Mouse (Mus musculus): ENCODE measurements around the gene Dixdc1. TPM values are rescaled to one million over a fixed set of nuclear protein-coding genes. Genes with fewer than 3 reads are reported as not detected.
A peak's percentile ranks its signal among the peaks of the same experiment; 100 is the strongest.

Dixdc1 gene
- polyA plus RNA-seq, 1 experiment from 2014 or later, result 37.2 TPM

GRCm38 (mm10) chr9:50727925-50728651, 11.2 kb downstream of the Dixdc1 start:
- no peaks in the 10 kb centered on the region for H3K9me3 ChIP-seq (ENCODE audit: control insufficient read depth, low read length)
- H3K27me3 ChIP-seq (ENCODE audit: control insufficient read depth, insufficient read depth, low read length), result no peaks in the 10 kb centered on the region
- H3K27ac ChIP-seq, result peak overlapping the region; percentile 91
- DNase-seq (ENCODE audit: low spot score), result peak; percentile 92
- peak overlapping the region; percentile 86 for H3K9ac ChIP-seq
- H3K4me1 ChIP-seq (replicated peaks; ENCODE audit: control insufficient read depth, insufficient read depth, low read length), result peaks cover 55% of the 10 kb centered on the region
- peak; percentile 96 for ATAC-seq (ENCODE audit: low FRiP score)
- H3K36me3 ChIP-seq (replicated peaks; ENCODE audit: control insufficient read depth, insufficient read depth), result no peaks in the 10 kb centered on the region
- H3K4me2 ChIP-seq (replicated peaks), result peak overlapping the region; percentile 75
- H3K4me3 ChIP-seq (replicated peaks; ENCODE audit: low read length), result peak overlapping the region; percentile 74
- WGBS, result under 1% methylated on average over 45 of the region's 45 CpGs

GRCm38 (mm10) chr9:50727171-50727924, 12.0 kb downstream of the Dixdc1 start:
- peak overlapping the region; percentile 86 for H3K9ac ChIP-seq
- WGBS, result 2% methylated on average over 30 of the region's 30 CpGs
- no peaks in the 10 kb centered on the region for H3K36me3 ChIP-seq (replicated peaks; ENCODE audit: control insufficient read depth, insufficient read depth)
- no peaks in the 10 kb centered on the region for H3K27me3 ChIP-seq (ENCODE audit: control insufficient read depth, insufficient read depth, low read length)
- peaks cover 52% of the 10 kb centered on the region for H3K4me1 ChIP-seq (replicated peaks; ENCODE audit: control insufficient read depth, insufficient read depth, low read length)
- H3K9me3 ChIP-seq (ENCODE audit: control insufficient read depth, low read length), result no peaks in the 10 kb centered on the region
- peak overlapping the region; percentile 75 for H3K4me2 ChIP-seq (replicated peaks)
- no peak for DNase-seq (ENCODE audit: low spot score)
- ATAC-seq (ENCODE audit: low FRiP score), result no peak; the same call in 1 of the 2 replicates
- peak overlapping the region; percentile 74 for H3K4me3 ChIP-seq (replicated peaks; ENCODE audit: low read length)
- peak overlapping the region; percentile 91 for H3K27ac ChIP-seq

GRCm38 (mm10) chr9:50725921-50726590, 13.3 kb downstream of the Dixdc1 start:
- ATAC-seq (ENCODE audit: low FRiP score) (no peak), DNase-seq (ENCODE audit: low spot score) (no peak)
- peak overlapping the region; percentile 86 for H3K9ac ChIP-seq
- peaks cover 55% of the 10 kb centered on the region for H3K4me1 ChIP-seq (replicated peaks; ENCODE audit: control insufficient read depth, insufficient read depth, low read length)
- peak overlapping the region; percentile 75 for H3K4me2 ChIP-seq (replicated peaks)
- no peaks in the 10 kb centered on the region for H3K9me3 ChIP-seq (ENCODE audit: control insufficient read depth, low read length)
- H3K27ac ChIP-seq, result peak overlapping the region; percentile 91
- H3K36me3 ChIP-seq (replicated peaks; ENCODE audit: control insufficient read depth, insufficient read depth), result no peaks in the 10 kb centered on the region
- H3K4me3 ChIP-seq (replicated peaks; ENCODE audit: low read length), result peak overlapping the region; percentile 74
- H3K27me3 ChIP-seq (ENCODE audit: control insufficient read depth, insufficient read depth, low read length), result no peaks in the 10 kb centered on the region
- 24% methylated on average over 8 of the region's 8 CpGs for WGBS

GRCm38 (mm10) chr9:50724661-50725330, 14.5 kb downstream of the Dixdc1 start:
- WGBS, result 35% methylated on average over 3 of the region's 3 CpGs
- ATAC-seq (ENCODE audit: low FRiP score) (no peak), DNase-seq (ENCODE audit: low spot score) (no peak)
- Histone ChIP-seq H3K9ac (0 out of 2 replicates have a peak overlapping the region, but pooled peaks have one; percentile 41), H3K4me2 (replicated peaks) (peak overlapping the region; percentile 75), H3K4me3 (replicated peaks; ENCODE audit: low read length) (0 out of 2 replicates have a peak overlapping the region, but pooled peaks have one; percentile 74), H3K4me1 (replicated peaks; ENCODE audit: control insufficient read depth, insufficient read depth, low read length) (peaks cover 55% of the 10 kb centered on the region), H3K36me3 (replicated peaks; ENCODE audit: control insufficient read depth, insufficient read depth) (no peaks in the 10 kb centered on the region), H3K27ac (peak overlapping the region; percentile 91), H3K27me3 (ENCODE audit: control insufficient read depth, insufficient read depth, low read length) (no peaks in the 10 kb centered on the region), H3K9me3 (ENCODE audit: control insufficient read depth, low read length) (no peaks in the 10 kb centered on the region)

- peaks cover 55% of the 10 kb centered on the region for H3K4me1 ChIP-seq (replicated peaks; ENCODE audit: control insufficient read depth, insufficient read depth, low read length)
- DNase-seq (ENCODE audit: low spot score) (no peak), ATAC-seq (ENCODE audit: low FRiP score) (no peak)
- no peaks in the 10 kb centered on the region for H3K27me3 ChIP-seq (ENCODE audit: control insufficient read depth, insufficient read depth, low read length)
- H3K36me3 ChIP-seq (replicated peaks; ENCODE audit: control insufficient read depth, insufficient read depth), result no peaks in the 10 kb centered on the region
- peak overlapping the region; percentile 91 for H3K27ac ChIP-seq
- no peaks in the 10 kb centered on the region for H3K9me3 ChIP-seq (ENCODE audit: control insufficient read depth, low read length)
- 0 out of 2 replicates have a peak overlapping the region, but pooled peaks have one; percentile 5 for H3K9ac ChIP-seq
- H3K4me2 ChIP-seq (replicated peaks), result peak overlapping the region; percentile 75
- no peak overlapping the region for H3K4me3 ChIP-seq (replicated peaks; ENCODE audit: low read length)
- WGBS, result 80% methylated on average over 2 of the region's 2 CpGs
These were observed 15.2 kb downstream of the Dixdc1 start for GRCm38 (mm10) chr9:50724147-50724546.

GRCm38 (mm10) chr9:50723406-50723805, 15.9 kb downstream of the Dixdc1 start:
- ATAC-seq (ENCODE audit: low FRiP score), result no peak
- H3K4me3 ChIP-seq (replicated peaks; ENCODE audit: low read length), result no peak overlapping the region
- no peaks in the 10 kb centered on the region for H3K27me3 ChIP-seq (ENCODE audit: control insufficient read depth, insufficient read depth, low read length)
- H3K4me2 ChIP-seq (replicated peaks), result peak overlapping the region; percentile 75
- WGBS, result 46% methylated on average over 7 of the region's 7 CpGs
- H3K9me3 ChIP-seq (ENCODE audit: control insufficient read depth, low read length), result no peaks in the 10 kb centered on the region
- peak; percentile 80 for DNase-seq (ENCODE audit: low spot score)
- peak overlapping the region; percentile 91 for H3K27ac ChIP-seq
- H3K9ac ChIP-seq, result no peak overlapping the region
- H3K4me1 ChIP-seq (replicated peaks; ENCODE audit: control insufficient read depth, insufficient read depth, low read length), result peaks cover 48% of the 10 kb centered on the region
- H3K36me3 ChIP-seq (replicated peaks; ENCODE audit: control insufficient read depth, insufficient read depth), result no peaks in the 10 kb centered on the region

GRCm38 (mm10) chr9:50722451-50722911, 16.8 kb downstream of the Dixdc1 start:
- Histone ChIP-seq H3K4me2 (replicated peaks) (peak overlapping the region; percentile 75; the same call in 1 of the 2 replicates), H3K27me3 (ENCODE audit: control insufficient read depth, insufficient read depth, low read length) (no peaks in the 10 kb centered on the region), H3K9ac (no peak overlapping the region), H3K4me1 (replicated peaks; ENCODE audit: control insufficient read depth, insufficient read depth, low read length) (peaks cover 45% of the 10 kb centered on the region), H3K27ac (peak overlapping the region; percentile 60), H3K9me3 (ENCODE audit: control insufficient read depth, low read length) (no peaks in the 10 kb centered on the region), H3K4me3 (replicated peaks; ENCODE audit: low read length) (no peak overlapping the region), H3K36me3 (replicated peaks; ENCODE audit: control insufficient read depth, insufficient read depth) (no peaks in the 10 kb centered on the region)
- ATAC-seq (ENCODE audit: low FRiP score), result peak; percentile 63; the same call in 1 of the 2 replicates
- DNase-seq (ENCODE audit: low spot score), result no peak
- 25% methylated on average over 8 of the region's 8 CpGs for WGBS

- no peak for DNase-seq (ENCODE audit: low spot score)
- WGBS, result 40% methylated on average over 12 of the region's 12 CpGs
- Histone ChIP-seq H3K9ac (no peak overlapping the region), H3K4me3 (replicated peaks; ENCODE audit: low read length) (no peak overlapping the region), H3K9me3 (ENCODE audit: control insufficient read depth, low read length) (no peaks in the 10 kb centered on the region), H3K4me2 (replicated peaks) (no peak overlapping the region), H3K27me3 (ENCODE audit: control insufficient read depth, insufficient read depth, low read length) (no peaks in the 10 kb centered on the region), H3K27ac (no peak overlapping the region), H3K36me3 (replicated peaks; ENCODE audit: control insufficient read depth, insufficient read depth) (no peaks in the 10 kb centered on the region), H3K4me1 (replicated peaks; ENCODE audit: control insufficient read depth, insufficient read depth, low read length) (peaks cover 31% of the 10 kb centered on the region)
- no peak for ATAC-seq (ENCODE audit: low FRiP score)
These were observed 18.3 kb downstream of the Dixdc1 start for GRCm38 (mm10) chr9:50721061-50721460.
